15 mouse cellular contexts compared by ENCODE assay signal in genomic region chr11:4495021-4495540, GRCm38 (mm10). TPM values are rescaled to one million over a fixed set of nuclear protein-coding genes. Genes with fewer than 3 reads are reported as not detected.
"Had no signal": no experiment of that assay in that cellular context is flagged by ENCODE, and none has a peak within 500 bp of the region (broad histone marks: within the 10 kb centered on the region; RNA-seq: fewer than 3 reads in every experiment).

No protein-coding gene starts in this region.

- ATAC-seq: midbrain, embryonic 13.5 days had no signal

- H3K9ac ChIP-seq: limb, embryonic 15.5 days; liver, embryonic 14.5 days; midbrain, embryonic 13.5 days; neural tube, embryonic 15.5 days had no signal

- DNase-seq: layer of hippocampus, adult 9-11 months; layer of hippocampus, postnatal 36 days; lung, adult 18-20 months; retina, postnatal 1 day; right cerebral cortex, postnatal 4 days; spleen, adult 18-20 months; thymus, adult 18-20 months; thymus, postnatal 14 days had no signal

- H3K27ac ChIP-seq: limb, embryonic 15.5 days; liver, embryonic 14.5 days; midbrain, embryonic 13.5 days; neural tube, embryonic 15.5 days had no signal

- H3K4me2 ChIP-seq: limb, embryonic 15.5 days; midbrain, embryonic 13.5 days; neural tube, embryonic 15.5 days had no signal

- H3K27me3 ChIP-seq: limb, embryonic 15.5 days; midbrain, embryonic 13.5 days; neural tube, embryonic 15.5 days had no signal

- H3K4me1 ChIP-seq: limb, embryonic 15.5 days; midbrain, embryonic 13.5 days; neural tube, embryonic 15.5 days had no signal

- H3K9me3 ChIP-seq: limb, embryonic 15.5 days; midbrain, embryonic 13.5 days; neural tube, embryonic 15.5 days had no signal

- H3K4me3 ChIP-seq: limb, embryonic 15.5 days; midbrain, embryonic 13.5 days; myocyte; neural tube, embryonic 15.5 days had no signal

RNA-seq across cellular contexts. Expression of gene Hormad2, which starts 54.2 kb away (rescaled TPM):
- total RNA-seq: layer of hippocampus, adult 18-20 months; left cerebral cortex, postnatal 25 days had no signal
- polyA plus RNA-seq: midbrain, embryonic 13.5 days; neural tube, embryonic 15.5 days had no signal
